Mouse (Mus musculus) MEL (cell line): ENCODE measurements around the gene Col4a2. TPM values are rescaled to one million over a fixed set of nuclear protein-coding genes. Genes with fewer than 3 reads are reported as not detected.

Source experiments
- DNase-seq: peaks from one replicate; pipeline ENCODE4 v3.0.0; 2011; ENCODE audit warnings: low read depth, low spot score
- H3K27ac ChIP-seq: 2 replicates; pipeline ENCODE4 v1.5.1; 2012; ENCODE audit warnings: low read depth, mild to moderate bottlenecking, control low read depth, low read length, moderate library complexity; ENCODE audit not compliant: control insufficient read depth
- H3K27me3 ChIP-seq, 2 experiments: fragments of 150-350 bp in 1 of 2; sonication (generic) in 1 of 2; 2 replicates each; pipeline ENCODE4 v1.6.1; 2012; ENCODE audit warnings: low read length in 2 of 2, mild to moderate bottlenecking in 2 of 2, improper control_type of control experiment in 1 of 2, moderate library complexity in 1 of 2; ENCODE audit not compliant: insufficient read depth in 2 of 2, control insufficient read depth in 1 of 2
- H3K36me3 ChIP-seq, 2 experiments: 2 replicates each; pipeline ENCODE4 v1.6.1; 2012 to 2014; ENCODE audit warnings: low read length in 2 of 2, improper control_type of control experiment in 1 of 2, inconsistent platforms in 1 of 2, mild to moderate bottlenecking in 1 of 2; ENCODE audit not compliant: insufficient read depth in 2 of 2, control insufficient read depth in 1 of 2
- H3K4me1 ChIP-seq, 2 experiments: fragments of 150-350 bp in 1 of 2; sonication (generic) in 1 of 2; 2 replicates each; pipeline ENCODE4 v1.6.1; 2012; ENCODE audit warnings: low read length in 2 of 2, improper control_type of control experiment in 1 of 2, mild to moderate bottlenecking in 1 of 2; ENCODE audit not compliant: insufficient read depth in 2 of 2, control insufficient read depth in 1 of 2
- H3K4me3 ChIP-seq, 2 experiments: fragments of 150-350 bp in 1 of 2; sonication (generic) in 1 of 2; 2 replicates each; pipeline ENCODE4 v1.5.1; 2012; ENCODE audit warnings: low read depth in 2 of 2, low read length in 2 of 2, mild to moderate bottlenecking in 2 of 2, moderate library complexity in 2 of 2, control low read depth in 1 of 2, improper control_type of control experiment in 1 of 2; ENCODE audit not compliant: control insufficient read depth in 1 of 2, insufficient read depth in 1 of 2
- H3K79me2 ChIP-seq: 2 replicates; pipeline ENCODE4 v1.6.1; 2012; ENCODE audit warnings: mild to moderate bottlenecking, low read length, moderate library complexity; ENCODE audit not compliant: control insufficient read depth, poor library complexity, insufficient read depth
- H3K9ac ChIP-seq: 2 replicates; pipeline ENCODE4 v1.6.1; 2012; ENCODE audit warnings: low read depth, mild to moderate bottlenecking, control low read depth, low read length, moderate library complexity; ENCODE audit not compliant: control insufficient read depth, poor library complexity, severe bottlenecking
- H3K9me3 ChIP-seq: fragments of 150-350 bp; sonication (generic); replicated peaks from 2 replicates; pipeline ENCODE4 v1.6.1; 2012; ENCODE audit warnings: mild to moderate bottlenecking, low read length, improper control_type of control experiment, moderate library complexity; ENCODE audit not compliant: insufficient read depth
- CHD2 ChIP-seq: IDR thresholded peaks from 2 replicates; pipeline ENCODE4 v1.6.1; 2011; ENCODE audit warnings: low read length, improper control_type of control experiment
- ELF1 ChIP-seq: IDR thresholded peaks from 2 replicates; pipeline ENCODE4 v1.6.1; 2014; ENCODE audit warnings: low read depth, mild to moderate bottlenecking, inconsistent platforms, low read length, improper control_type of control experiment, moderate library complexity
- GATA1 ChIP-seq: IDR thresholded peaks from 2 replicates; pipeline ENCODE4 v1.6.1; 2011; ENCODE audit warnings: low read depth, low read length, improper control_type of control experiment
- JUND ChIP-seq: IDR thresholded peaks from 2 replicates; pipeline ENCODE4 v1.6.1; 2011; ENCODE audit warnings: low read depth, mild to moderate bottlenecking, improper control_type of control experiment, low read length
- KAT2A ChIP-seq: conservative IDR thresholded peaks from 2 replicates; pipeline ENCODE4 v1.6.1; 2012; ENCODE audit warnings: low read depth, low read length, improper control_type of control experiment, inconsistent platforms
- MAX ChIP-seq: IDR thresholded peaks from 2 replicates; pipeline ENCODE4 v1.6.1; 2011; ENCODE audit warnings: low read length, improper control_type of control experiment
- MEF2A ChIP-seq: IDR thresholded peaks from 2 replicates; pipeline ENCODE4 v1.6.1; 2014; ENCODE audit warnings: low read depth, mild to moderate bottlenecking, inconsistent platforms, low read length, improper control_type of control experiment; ENCODE audit not compliant: poor library complexity, insufficient replicate concordance, severe bottlenecking; ENCODE audit errors: extremely low read depth
- MXI1 ChIP-seq: IDR thresholded peaks from 2 replicates; pipeline ENCODE4 v1.6.1; 2011; ENCODE audit warnings: mild to moderate bottlenecking, low read depth, low read length, improper control_type of control experiment
- MYB ChIP-seq: IDR thresholded peaks from 2 replicates; pipeline ENCODE4 v1.6.1; 2011; ENCODE audit warnings: mild to moderate bottlenecking, low read depth, low read length, improper control_type of control experiment
- MYC ChIP-seq: IDR thresholded peaks from 2 replicates; pipeline ENCODE4 v1.6.1; 2011; ENCODE audit warnings: low read depth, mild to moderate bottlenecking, low read length, improper control_type of control experiment, moderate library complexity
- POLR2A ChIP-seq, 2 experiments: IDR thresholded peaks; 2 replicates each; pipeline ENCODE4 v1.6.1; 2011 to 2012; ENCODE audit warnings: low read length in 2 of 2, mild to moderate bottlenecking in 2 of 2, control low read depth in 1 of 2, improper control_type of control experiment in 1 of 2, low read depth in 1 of 2, moderate library complexity in 1 of 2; ENCODE audit not compliant: control insufficient read depth in 1 of 2, insufficient read depth in 1 of 2, poor library complexity in 1 of 2
- POLR2AphosphoS2 ChIP-seq: IDR thresholded peaks from 2 replicates; pipeline ENCODE4 v1.6.1; 2011; ENCODE audit warnings: low read length, improper control_type of control experiment
- POLR2AphosphoS5 ChIP-seq: IDR thresholded peaks from 2 replicates; pipeline ENCODE4 v1.6.1; 2012; ENCODE audit warnings: low read depth, borderline replicate concordance, mild to moderate bottlenecking, inconsistent platforms, low read length, moderate library complexity, mixed read lengths
- RAD21 ChIP-seq: IDR thresholded peaks from 2 replicates; pipeline ENCODE4 v1.6.1; 2011; ENCODE audit warnings: mild to moderate bottlenecking, low read depth, low read length, improper control_type of control experiment
- SIN3A ChIP-seq: IDR thresholded peaks from 2 replicates; pipeline ENCODE4 v1.6.1; 2012; ENCODE audit warnings: low read length, improper control_type of control experiment, inconsistent platforms
- TAL1 ChIP-seq: IDR thresholded peaks from 2 replicates; pipeline ENCODE4 v1.6.1; 2012; ENCODE audit warnings: mild to moderate bottlenecking, inconsistent platforms, low read length, moderate library complexity, mixed read lengths
- TCF12 ChIP-seq: IDR thresholded peaks from 2 replicates; pipeline ENCODE4 v1.6.1; 2014; ENCODE audit warnings: low read depth, mild to moderate bottlenecking, inconsistent platforms, low read length, improper control_type of control experiment, moderate library complexity
- USF2 ChIP-seq, 2 experiments: IDR thresholded peaks; 2 replicates each; pipeline ENCODE4 v1.6.1; 2011 to 2012; ENCODE audit warnings: improper control_type of control experiment in 2 of 2, low read length in 2 of 2, borderline replicate concordance in 1 of 2, inconsistent platforms in 1 of 2, low read depth in 1 of 2, mild to moderate bottlenecking in 1 of 2; ENCODE audit not compliant: insufficient read depth in 1 of 2
- ZKSCAN1 ChIP-seq: IDR thresholded peaks from 2 replicates; pipeline ENCODE4 v1.6.1; 2012; ENCODE audit warnings: low read depth, mild to moderate bottlenecking, inconsistent platforms, low read length, improper control_type of control experiment, moderate library complexity
- ZMIZ1 ChIP-seq: IDR thresholded peaks from 2 replicates; pipeline ENCODE4 v1.6.1; 2012; ENCODE audit warnings: low read depth, mild to moderate bottlenecking, inconsistent platforms, low read length, improper control_type of control experiment, moderate library complexity
- ZNF384 ChIP-seq: IDR thresholded peaks from 2 replicates; pipeline ENCODE4 v1.6.1; 2012; ENCODE audit warnings: low read depth, mild to moderate bottlenecking, inconsistent platforms, low read length, improper control_type of control experiment
- polyA plus RNA-seq, 2 experiments: library from polyadenylated mRNA; stranded (reverse) in 1 of 2; unstranded in 1 of 2; fragments of >175 nt in 1 of 2; fragments of >200 nt in 1 of 2; gene quantifications; 2 replicates each; pipeline versions ENCODE4 v1.2.1 to v1.2.4; 2012; ENCODE audit warnings: low replicate concordance in 2 of 2, low read depth in 1 of 2; ENCODE audit not compliant: insufficient read length in 2 of 2, insufficient read depth in 1 of 2, missing spikeins in 1 of 2
- total RNA-seq: library from RNA; depleted of rRNA; stranded (reverse); fragments of 300-350 nt; gene quantifications from 2 replicates; pipeline ENCODE4 v1.2.3, GENCODE M21; 2012

Col4a2 gene
- total and polyA plus RNA-seq, 3 experiments, result 0.04 to 0.81 TPM; not detected in 1

DNA sequence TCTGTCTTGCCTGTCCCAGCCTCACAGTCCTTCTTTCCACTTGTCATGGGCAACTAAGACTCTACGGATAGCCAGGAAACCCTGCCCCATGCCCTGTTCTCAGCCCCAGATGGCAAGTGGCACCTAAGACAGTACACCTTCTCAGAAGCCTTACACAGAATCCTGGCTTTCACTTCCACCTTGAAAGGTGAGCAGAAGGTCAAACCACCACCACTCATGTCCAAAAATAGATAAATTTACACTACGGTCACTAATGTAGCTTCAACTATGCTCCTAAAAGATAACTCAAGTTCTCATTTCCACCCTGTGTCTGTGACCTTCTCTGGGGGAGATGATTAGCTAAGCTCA, 150.9 kb downstream of the Col4a2 start:
- Histone ChIP-seq H3K4me3 (no peak overlapping the region), H3K27ac (no peak overlapping the region), H3K4me1 (no peaks in the 10 kb centered on the region), H3K79me2 (no peaks in the 10 kb centered on the region), H3K9me3 (no peaks in the 10 kb centered on the region), H3K9ac (no peak overlapping the region), H3K27me3 (no peaks in the 10 kb centered on the region), H3K36me3 (peaks cover 0 to 5% of the 10 kb centered on the region in 2 experiments; a peak in 2 of 4 replicates)
- no peak for TF ChIP-seq CHD2
- no peak for TF ChIP-seq MYB
- DNase-seq, result no peak

DNA sequence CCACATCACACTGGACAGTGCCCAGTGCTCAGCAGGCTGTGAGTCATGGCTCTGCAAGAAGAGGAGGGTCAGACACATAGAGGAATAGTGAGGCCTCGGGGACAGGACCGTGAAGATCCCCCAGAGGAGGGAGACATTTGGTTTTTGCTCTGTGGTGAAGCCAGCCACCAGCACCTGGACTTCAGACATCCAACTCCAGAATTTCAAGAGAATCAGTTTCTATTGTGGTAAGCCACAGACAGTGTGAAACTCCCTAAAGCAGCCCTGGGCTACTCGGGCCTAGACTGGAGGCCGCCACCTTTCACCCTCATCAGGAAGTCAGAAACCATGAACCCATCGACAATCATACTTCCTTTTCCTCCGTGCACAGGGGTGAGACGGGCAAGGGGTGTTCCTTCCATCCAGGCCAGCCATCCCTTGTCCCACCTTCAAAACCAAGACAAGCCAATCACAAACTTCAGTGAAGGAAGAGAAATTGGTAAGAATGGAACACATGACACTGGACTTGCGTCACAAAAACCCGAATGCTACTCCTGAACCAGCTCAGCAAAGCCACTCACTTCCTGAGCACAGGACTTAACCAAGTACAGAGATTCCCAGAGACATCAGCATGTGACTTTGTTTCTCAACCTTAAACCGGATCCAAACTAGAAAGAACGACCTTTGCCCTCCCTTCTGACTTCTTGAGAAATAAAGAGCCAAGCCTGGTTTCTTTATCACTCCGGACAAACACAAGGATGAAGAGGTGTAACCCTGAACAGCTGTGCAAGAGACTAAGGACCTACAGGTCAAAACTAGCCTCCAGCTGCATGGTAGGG, 151.5 kb downstream of the Col4a2 start:
- Histone ChIP-seq H3K4me3 (no peak overlapping the region), H3K9ac (no peak overlapping the region), H3K36me3 (peaks cover 0 to 5% of the 10 kb centered on the region in 2 experiments; a peak in 2 of 4 replicates), H3K27ac (no peak overlapping the region), H3K9me3 (no peaks in the 10 kb centered on the region), H3K4me1 (no peaks in the 10 kb centered on the region), H3K27me3 (no peaks in the 10 kb centered on the region), H3K79me2 (no peaks in the 10 kb centered on the region)
- DNase-seq, result no peak
- TF ChIP-seq ZMIZ1, result no peak
- TF ChIP-seq ELF1, result no peak
- TF ChIP-seq POLR2AphosphoS2, result no peak
- TF ChIP-seq POLR2AphosphoS5, result no peak
- TF ChIP-seq MEF2A, result no peak
- no peak for TF ChIP-seq MYC
- no peak for TF ChIP-seq MXI1
- no peak for TF ChIP-seq RAD21
- no peak for TF ChIP-seq CHD2
- TF ChIP-seq KAT2A, result no peak
- TF ChIP-seq ZNF384, result no peak

DNA sequence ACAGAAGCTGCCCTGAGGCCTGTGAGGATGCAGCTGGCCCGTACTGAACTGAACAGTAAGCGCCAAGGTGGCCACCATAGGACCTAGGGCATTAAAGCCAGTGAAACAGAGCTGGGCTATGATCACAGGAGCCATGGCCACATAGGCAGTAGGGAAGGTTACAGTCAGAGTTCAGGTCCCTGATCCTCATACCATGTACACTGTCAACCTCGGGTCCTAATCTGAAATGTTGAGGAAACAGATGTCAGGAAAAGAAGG, 152.0 kb downstream of the Col4a2 start:
- TF ChIP-seq SIN3A (no peak), MAX (no peak), GATA1 (no peak), MYB (no peak), MEF2A (no peak), ZKSCAN1 (no peak), JUND (no peak), USF2 (IDR thresholded peaks at IDR 0.05; ENCODE audit: borderline replicate concordance in 1 of 2, insufficient read depth in 1 of 2, low read depth in 1 of 2, low read length in 2 of 2) (no peak), MYC (no peak), POLR2A (IDR thresholded peaks at IDR 0.05; ENCODE audit: control insufficient read depth in 1 of 2, insufficient read depth in 1 of 2, low read depth in 1 of 2, low read length in 2 of 2, poor library complexity in 1 of 2) (no peak), ZNF384 (no peak), POLR2AphosphoS5 (no peak), TCF12 (no peak), TAL1 (no peak)
- H3K27me3 ChIP-seq, result no peaks in the 10 kb centered on the region
- peaks cover 0 to 5% of the 10 kb centered on the region in 2 experiments; a peak in 2 of 4 replicates for H3K36me3 ChIP-seq
- H3K27ac ChIP-seq, result no peak overlapping the region
- no peak overlapping the region for H3K4me3 ChIP-seq
- DNase-seq, result no peak
- no peaks in the 10 kb centered on the region for H3K79me2 ChIP-seq
- no peaks in the 10 kb centered on the region for H3K9me3 ChIP-seq
- no peak overlapping the region for H3K9ac ChIP-seq
- no peaks in the 10 kb centered on the region for H3K4me1 ChIP-seq
